Mouse (Mus musculus) neural tube, embryonic 13.5 days (tissue): ENCODE data around the gene Abcb1a. TPM values are rescaled to one million over a fixed set of nuclear protein-coding genes. Genes with fewer than 3 reads are reported as not detected.
"Not testable (repeated sequence)": the region's sequence is repeated elsewhere in the genome, so short reads cannot be mapped to it uniquely, and the experiment has no call there.

ENCODE experiments used
- ATAC-seq: fragments of 200-750 bp; cut with Nextera tagmentation; 2 replicates; pipeline ENCODE4 v1.8.0; 2017; ENCODE audit warnings: low read depth, mild to moderate bottlenecking, moderate TSS enrichment, moderate library complexity
- H3K27ac ChIP-seq: fragments of 300-500 bp; sonication (generic); replicated peaks from 2 replicates; pipeline ENCODE4 v1.5.1; 2015; ENCODE audit warnings: moderate library complexity, mild to moderate bottlenecking, inconsistent platforms
- H3K27me3 ChIP-seq: fragments of 300-500 bp; sonication (generic); 2 replicates; pipeline ENCODE4 v1.6.1; 2015; ENCODE audit warnings: mild to moderate bottlenecking, inconsistent platforms
- H3K36me3 ChIP-seq: fragments of 300-500 bp; sonication (generic); 2 replicates; pipeline ENCODE4 v1.6.1; 2015; ENCODE audit warnings: mild to moderate bottlenecking, inconsistent platforms
- H3K4me1 ChIP-seq: fragments of 300-500 bp; sonication (generic); replicated peaks from 2 replicates; pipeline ENCODE4 v1.6.1; 2015; ENCODE audit warnings: inconsistent platforms
- H3K4me2 ChIP-seq: fragments of 300-500 bp; sonication (generic); 2 replicates; pipeline ENCODE4 v1.6.1; 2015; ENCODE audit warnings: inconsistent platforms, mild to moderate bottlenecking, moderate library complexity
- H3K4me3 ChIP-seq: fragments of 300-500 bp; sonication (generic); 2 replicates; pipeline ENCODE4 v1.5.1; 2015; ENCODE audit warnings: mild to moderate bottlenecking, inconsistent platforms
- H3K9ac ChIP-seq: fragments of 300-500 bp; sonication (generic); 2 replicates; pipeline ENCODE4 v1.6.1; 2015; ENCODE audit warnings: moderate library complexity, mild to moderate bottlenecking, inconsistent platforms
- H3K9me3 ChIP-seq: fragments of 300-500 bp; sonication (generic); 2 replicates; pipeline ENCODE4 v1.6.1; 2016; ENCODE audit warnings: inconsistent platforms
- WGBS: fragments of 180-500 bp; shearing (Covaris S2); methylation state at CpG from one replicate; pipeline ENCODE4 v1.1.7; 2015; 5-methylcytosine and 5-hydroxymethylcytosine counted together
- polyA plus RNA-seq: library from polyadenylated mRNA; unstranded; fragments of >200 nt; fragmentation: Nextera tagmentation; extraction: Ambion mirVana; gene quantifications from 2 replicates; pipeline ENCODE4 v1.2.1, GENCODE M21; 2015

Gene Abcb1a
- polyA plus RNA-seq, 1 experiment from 2014 or later, result 1.6 TPM

GRCm38 (mm10) chr5:8733307-8733706, 73.4 kb downstream of the Abcb1a start:
- not testable (repeated sequence) for H3K4me1 ChIP-seq, H3K36me3 ChIP-seq, H3K9me3 ChIP-seq, H3K4me2 ChIP-seq, ATAC-seq, H3K4me3 ChIP-seq, H3K9ac ChIP-seq, H3K27ac ChIP-seq, H3K27me3 ChIP-seq
- WGBS, result 89% methylated on average over 9 of the region's 10 CpGs

GRCm38 (mm10) chr5:8736389-8736788, 76.5 kb downstream of the Abcb1a start:
- no peaks in the 10 kb centered on the region for H3K36me3 ChIP-seq
- H3K4me2 ChIP-seq, result no peak overlapping the region
- no peaks in the 10 kb centered on the region for H3K9me3 ChIP-seq
- no peak for ATAC-seq
- no peak overlapping the region for H3K9ac ChIP-seq
- no peaks in the 10 kb centered on the region for H3K27me3 ChIP-seq
- no peak overlapping the region for H3K4me3 ChIP-seq
- no peaks in the 10 kb centered on the region for H3K4me1 ChIP-seq
- WGBS, result 84% methylated on average over 4 of the region's 4 CpGs
- no peak overlapping the region for H3K27ac ChIP-seq

- H3K9ac ChIP-seq, result no peak overlapping the region
- ATAC-seq, result no peak
- WGBS, result 95% methylated on average over 4 of the region's 4 CpGs
- H3K4me3 ChIP-seq, result no peak overlapping the region
- no peaks in the 10 kb centered on the region for H3K27me3 ChIP-seq
- H3K4me1 ChIP-seq, result no peaks in the 10 kb centered on the region
- no peaks in the 10 kb centered on the region for H3K9me3 ChIP-seq
- H3K27ac ChIP-seq, result no peak overlapping the region
- H3K4me2 ChIP-seq, result no peak overlapping the region
- H3K36me3 ChIP-seq, result no peaks in the 10 kb centered on the region
Observed at GRCm38 (mm10) chr5:8737062-8737461, 77.2 kb downstream of the Abcb1a start.

- WGBS, result 93% methylated on average over 13 of the region's 13 CpGs
- not testable (repeated sequence) for H3K4me1 ChIP-seq, ATAC-seq, H3K27me3 ChIP-seq, H3K9me3 ChIP-seq, H3K4me3 ChIP-seq, H3K4me2 ChIP-seq, H3K9ac ChIP-seq, H3K27ac ChIP-seq, H3K36me3 ChIP-seq
Observed at GRCm38 (mm10) chr5:8747244-8747643, 87.4 kb downstream of the Abcb1a start.

GRCm38 (mm10) chr5:8772866-8773265, 113.0 kb downstream of the Abcb1a start:
- H3K36me3 ChIP-seq, result no peaks in the 10 kb centered on the region
- no peaks in the 10 kb centered on the region for H3K4me1 ChIP-seq
- no peak overlapping the region for H3K4me3 ChIP-seq
- H3K27ac ChIP-seq, result no peak overlapping the region
- H3K4me2 ChIP-seq, result no peak overlapping the region
- no peaks in the 10 kb centered on the region for H3K27me3 ChIP-seq
- ATAC-seq, result no peak
- H3K9ac ChIP-seq, result no peak overlapping the region
- 75% methylated on average over 3 of the region's 3 CpGs for WGBS
- no peaks in the 10 kb centered on the region for H3K9me3 ChIP-seq

GRCm38 (mm10) chr5:8778311-8778710, 118.4 kb downstream of the Abcb1a start:
- no peak overlapping the region for H3K9ac ChIP-seq
- H3K4me3 ChIP-seq, result no peak overlapping the region
- H3K9me3 ChIP-seq, result no peaks in the 10 kb centered on the region
- H3K4me1 ChIP-seq, result no peaks in the 10 kb centered on the region
- ATAC-seq, result no peak
- no peaks in the 10 kb centered on the region for H3K36me3 ChIP-seq
- no peaks in the 10 kb centered on the region for H3K27me3 ChIP-seq
- no peak overlapping the region for H3K27ac ChIP-seq
- WGBS, result 80% methylated on average over 2 of the region's 2 CpGs
- no peak overlapping the region for H3K4me2 ChIP-seq

GRCm38 (mm10) chr5:8778751-8779150, 118.9 kb downstream of the Abcb1a start:
- WGBS, result 77% methylated on average over 2 of the region's 2 CpGs
- ATAC-seq, result no peak

GRCm38 (mm10) chr5:8792281-8792680, 132.4 kb downstream of the Abcb1a start:
- Histone ChIP-seq H3K27ac (no peak overlapping the region), H3K27me3 (no peaks in the 10 kb centered on the region; the same call in 1 of the 2 replicates), H3K9me3 (no peaks in the 10 kb centered on the region), H3K4me1 (no peaks in the 10 kb centered on the region), H3K36me3 (no peaks in the 10 kb centered on the region), H3K4me2 (no peak overlapping the region), H3K4me3 (no peak overlapping the region), H3K9ac (no peak overlapping the region)
- ATAC-seq, result no peak
- 73% methylated on average over 4 of the region's 4 CpGs for WGBS

More at GRCm38 (mm10) chr5:8778751-8779150, 118.9 kb downstream of the Abcb1a start:
- no peaks in the 10 kb centered on the region for H3K9me3 ChIP-seq
- no peaks in the 10 kb centered on the region for H3K27me3 ChIP-seq
- H3K4me2 ChIP-seq, result no peak overlapping the region
- no peak overlapping the region for H3K9ac ChIP-seq
- no peak overlapping the region for H3K4me3 ChIP-seq
- no peaks in the 10 kb centered on the region for H3K36me3 ChIP-seq
- H3K4me1 ChIP-seq, result no peaks in the 10 kb centered on the region
- H3K27ac ChIP-seq, result no peak overlapping the region

Other genes starting within 250 kb of the Abcb1a start
- gene Dbf4, start 237.4 kb upstream of the Abcb1a start, polyA plus RNA-seq, result 13.7 and 16.2 TPM in 2 replicates
- gene Slc25a40, start 237.2 kb upstream of the Abcb1a start, polyA plus RNA-seq, result 7.6 and 8.1 TPM in 2 replicates
- gene Rundc3b, start 37.1 kb upstream of the Abcb1a start, polyA plus RNA-seq, result 36.4 and 37.2 TPM in 2 replicates
- gene Abcb1b, start 138.1 kb downstream of the Abcb1a start, polyA plus RNA-seq, result 0.21 and 0.77 TPM in 2 replicates
- 0.39 and 0.42 TPM in 2 replicates for gene Abcb4, start 233.6 kb downstream of the Abcb1a start, polyA plus RNA-seq